Mouse (Mus musculus) limb, embryonic 15.5 days (tissue): Measurements from ENCODE around the gene Atp1b1. TPM values are rescaled to one million over a fixed set of nuclear protein-coding genes. Genes with fewer than 3 reads are reported as not detected.
A peak's percentile ranks its signal among the peaks of the same experiment; 100 is the strongest.

ENCODE experiments used
- ATAC-seq: fragments of 200-750 bp; cut with Nextera tagmentation; 2 replicates; pipeline ENCODE4 v1.8.0; 2017; ENCODE audit warnings: low read depth, moderate TSS enrichment; ENCODE audit not compliant: insufficient number of reproducible peaks, low FRiP score, low TSS enrichment
- H3K27ac ChIP-seq: fragments of 300-500 bp; sonication (generic); 2 replicates; pipeline ENCODE4 v1.5.1; 2015; ENCODE audit warnings: moderate library complexity, mild to moderate bottlenecking, inconsistent platforms
- H3K27me3 ChIP-seq: fragments of 300-500 bp; sonication (generic); 2 replicates; pipeline ENCODE4 v1.6.1; 2015; ENCODE audit warnings: inconsistent platforms
- H3K36me3 ChIP-seq: fragments of 300-500 bp; sonication (generic); 2 replicates; pipeline ENCODE4 v1.6.1; 2015; ENCODE audit warnings: inconsistent platforms
- H3K4me1 ChIP-seq: fragments of 300-500 bp; sonication (generic); 2 replicates; pipeline ENCODE4 v1.6.1; 2015; ENCODE audit warnings: inconsistent platforms
- H3K4me2 ChIP-seq: fragments of 300-500 bp; sonication (generic); 2 replicates; pipeline ENCODE4 v1.6.1; 2015; ENCODE audit warnings: mild to moderate bottlenecking, inconsistent platforms
- H3K4me3 ChIP-seq: fragments of 300-500 bp; sonication (generic); 2 replicates; pipeline ENCODE4 v1.5.1; 2015; ENCODE audit warnings: mild to moderate bottlenecking, inconsistent platforms
- H3K9ac ChIP-seq: fragments of 300-500 bp; sonication (generic); 2 replicates; pipeline ENCODE4 v1.6.1; 2015; ENCODE audit warnings: inconsistent platforms
- H3K9me3 ChIP-seq: fragments of 300-500 bp; sonication (generic); 2 replicates; pipeline ENCODE4 v1.6.1; 2016; ENCODE audit warnings: inconsistent platforms
- WGBS: fragments of 180-500 bp; shearing (Covaris S2); methylation state at CpG from one replicate; pipeline ENCODE4 v1.1.7; 2015; 5-methylcytosine and 5-hydroxymethylcytosine counted together
- polyA plus RNA-seq: library from polyadenylated mRNA; unstranded; fragments of >200 nt; fragmentation: Nextera tagmentation; extraction: Ambion mirVana; gene quantifications from 2 replicates; pipeline ENCODE4 v1.2.1, GENCODE M21; 2015

The Atp1b1 gene
- polyA plus RNA-seq, result 23.6 and 26.4 TPM in 2 replicates

DNA sequence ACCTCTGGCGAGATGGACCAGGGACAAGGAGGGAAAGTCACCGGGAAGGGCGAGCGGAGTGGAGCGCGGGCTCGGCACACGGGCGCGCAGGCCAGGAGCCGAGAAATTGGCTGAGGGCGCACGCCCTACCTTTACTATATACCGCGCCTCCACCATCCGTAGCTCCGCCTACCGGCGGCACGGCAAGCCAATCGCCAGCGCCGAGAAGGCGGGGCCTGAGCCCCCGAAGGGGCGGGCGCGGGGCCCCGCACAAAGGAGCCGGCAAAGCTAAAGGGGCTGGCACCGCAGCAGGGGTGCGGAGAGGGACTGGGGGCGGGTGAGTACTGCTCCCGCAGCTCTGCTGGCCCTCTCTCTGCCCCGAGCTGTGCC, at the start of gene Atp1b1:
Atp1b1 (minus strand) TSS at position 111 of the 369 bp plus-strand sequence.
- peak within 1 kb of the TSS; percentile 67 for H3K4me3 ChIP-seq
- H3K36me3 ChIP-seq, result no peaks in the 10 kb centered on the region
- H3K9me3 ChIP-seq, result no peaks in the 10 kb centered on the region
- WGBS, result 0% methylated on average over 35 of the region's 35 CpGs
- peaks cover 32% of the 10 kb centered on the region for H3K4me1 ChIP-seq
- H3K9ac ChIP-seq, result peak within 1 kb of the TSS; percentile 65
- H3K27me3 ChIP-seq, result peaks cover 56% of the 10 kb centered on the region
- peak within 1 kb of the TSS; percentile 90 for H3K4me2 ChIP-seq
- H3K27ac ChIP-seq, result peak within 1 kb of the TSS; percentile 61; the same call in 1 of the 2 replicates
- peak; percentile 89 for ATAC-seq

- no peaks in the 10 kb centered on the region for H3K4me1 ChIP-seq
- no peak overlapping the region for H3K27ac ChIP-seq
- H3K9me3 ChIP-seq, result no peaks in the 10 kb centered on the region
- no peak overlapping the region for H3K4me2 ChIP-seq
- WGBS, result 80% methylated on average over 3 of the region's 3 CpGs
- no peak overlapping the region for H3K9ac ChIP-seq
- no peak overlapping the region for H3K4me3 ChIP-seq
- H3K36me3 ChIP-seq, result no peaks in the 10 kb centered on the region
- no peak for ATAC-seq
- H3K27me3 ChIP-seq, result no peaks in the 10 kb centered on the region
Observed at GRCm38 (mm10) chr1:164505096-164505495, 46.9 kb upstream of the Atp1b1 start.

- Histone ChIP-seq H3K4me1 (no peaks in the 10 kb centered on the region), H3K9ac (no peak overlapping the region), H3K4me3 (no peak overlapping the region), H3K27me3 (no peaks in the 10 kb centered on the region), H3K9me3 (no peaks in the 10 kb centered on the region), H3K36me3 (no peaks in the 10 kb centered on the region), H3K27ac (no peak overlapping the region), H3K4me2 (no peak overlapping the region)
- no peak for ATAC-seq
- 38% methylated on average over 8 of the region's 8 CpGs for WGBS
Observed at GRCm38 (mm10) chr1:164503140-164503730, 45.1 kb upstream of the Atp1b1 start.

DNA sequence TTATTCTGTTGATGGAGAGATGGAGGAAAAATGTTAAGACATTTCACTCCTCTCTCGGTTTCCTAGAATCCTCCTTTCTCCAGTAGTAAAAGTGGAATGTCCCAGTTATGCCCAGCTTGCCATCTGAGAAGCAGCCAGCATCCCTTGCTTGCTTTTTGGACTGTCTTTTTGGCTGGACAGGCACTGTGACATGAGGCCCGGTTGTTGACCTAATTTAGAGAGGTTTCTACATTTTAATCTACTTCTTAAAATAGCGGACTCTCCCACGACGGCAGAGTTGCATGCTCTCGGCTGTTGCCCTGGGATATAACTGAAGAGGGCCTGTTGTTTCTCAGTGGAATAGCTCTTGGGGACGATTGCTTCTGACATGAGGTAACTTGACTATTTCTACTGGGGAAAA, 44.1 kb upstream of the Atp1b1 start:
- H3K27ac ChIP-seq, result no peak overlapping the region
- no peaks in the 10 kb centered on the region for H3K36me3 ChIP-seq
- no peak overlapping the region for H3K4me2 ChIP-seq
- 67% methylated on average over 7 of the region's 7 CpGs for WGBS
- no peaks in the 10 kb centered on the region for H3K9me3 ChIP-seq
- no peaks in the 10 kb centered on the region for H3K27me3 ChIP-seq
- no peaks in the 10 kb centered on the region for H3K4me1 ChIP-seq
- no peak overlapping the region for H3K9ac ChIP-seq
- no peak for ATAC-seq
- H3K4me3 ChIP-seq, result no peak overlapping the region

GRCm38 (mm10) chr1:164494741-164495512, 36.8 kb upstream of the Atp1b1 start:
- ATAC-seq, result no peak
- WGBS, result 61% methylated on average over 8 of the region's 8 CpGs
- Histone ChIP-seq H3K27ac (no peak overlapping the region), H3K36me3 (no peaks in the 10 kb centered on the region), H3K4me3 (no peak overlapping the region), H3K4me2 (no peak overlapping the region), H3K9ac (no peak overlapping the region), H3K4me1 (no peaks in the 10 kb centered on the region), H3K27me3 (no peaks in the 10 kb centered on the region), H3K9me3 (no peaks in the 10 kb centered on the region)

DNA sequence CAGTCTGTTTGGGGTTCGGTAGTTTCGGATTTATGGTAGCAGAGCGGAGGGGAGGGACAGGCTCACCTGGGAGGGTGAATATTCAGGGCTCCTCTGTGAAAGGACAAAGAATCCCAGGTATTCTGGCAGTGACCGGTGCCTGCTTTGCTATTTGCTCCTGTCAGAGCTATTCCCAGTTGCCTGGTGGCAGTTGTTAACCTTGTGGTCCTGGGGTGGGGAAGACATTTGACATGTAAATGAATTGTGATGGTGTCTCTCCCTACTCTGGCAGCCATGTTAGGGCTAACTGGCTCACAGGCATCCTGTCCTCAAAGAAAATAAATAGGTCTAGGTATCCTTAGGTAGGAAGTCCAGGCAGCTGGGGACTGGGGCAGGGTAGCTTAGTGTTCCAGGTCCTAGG, 36.1 kb upstream of the Atp1b1 start:
- Histone ChIP-seq H3K36me3 (no peaks in the 10 kb centered on the region), H3K27ac (no peak overlapping the region), H3K4me2 (no peak overlapping the region), H3K9me3 (no peaks in the 10 kb centered on the region), H3K9ac (no peak overlapping the region), H3K4me3 (no peak overlapping the region), H3K27me3 (no peaks in the 10 kb centered on the region), H3K4me1 (no peaks in the 10 kb centered on the region)
- WGBS, result 43% methylated on average over 4 of the region's 4 CpGs
- no peak for ATAC-seq

GRCm38 (mm10) chr1:164493042-164493705, 35.0 kb upstream of the Atp1b1 start:
- no peaks in the 10 kb centered on the region for H3K36me3 ChIP-seq
- ATAC-seq, result no peak
- H3K9ac ChIP-seq, result no peak overlapping the region
- no peaks in the 10 kb centered on the region for H3K4me1 ChIP-seq
- no peak overlapping the region for H3K27ac ChIP-seq
- 70% methylated on average over 8 of the region's 8 CpGs for WGBS
- no peaks in the 10 kb centered on the region for H3K9me3 ChIP-seq
- H3K4me3 ChIP-seq, result no peak overlapping the region
- H3K4me2 ChIP-seq, result no peak overlapping the region
- H3K27me3 ChIP-seq, result no peaks in the 10 kb centered on the region

- ATAC-seq, result no peak
- Histone ChIP-seq H3K36me3 (no peaks in the 10 kb centered on the region), H3K4me2 (no peak overlapping the region), H3K9ac (no peak overlapping the region), H3K27me3 (no peaks in the 10 kb centered on the region), H3K4me1 (no peaks in the 10 kb centered on the region), H3K9me3 (no peaks in the 10 kb centered on the region), H3K4me3 (no peak overlapping the region), H3K27ac (no peak overlapping the region)
- WGBS, result 77% methylated on average over 3 of the region's 3 CpGs
Observed at GRCm38 (mm10) chr1:164492476-164492875, 34.3 kb upstream of the Atp1b1 start.

DNA sequence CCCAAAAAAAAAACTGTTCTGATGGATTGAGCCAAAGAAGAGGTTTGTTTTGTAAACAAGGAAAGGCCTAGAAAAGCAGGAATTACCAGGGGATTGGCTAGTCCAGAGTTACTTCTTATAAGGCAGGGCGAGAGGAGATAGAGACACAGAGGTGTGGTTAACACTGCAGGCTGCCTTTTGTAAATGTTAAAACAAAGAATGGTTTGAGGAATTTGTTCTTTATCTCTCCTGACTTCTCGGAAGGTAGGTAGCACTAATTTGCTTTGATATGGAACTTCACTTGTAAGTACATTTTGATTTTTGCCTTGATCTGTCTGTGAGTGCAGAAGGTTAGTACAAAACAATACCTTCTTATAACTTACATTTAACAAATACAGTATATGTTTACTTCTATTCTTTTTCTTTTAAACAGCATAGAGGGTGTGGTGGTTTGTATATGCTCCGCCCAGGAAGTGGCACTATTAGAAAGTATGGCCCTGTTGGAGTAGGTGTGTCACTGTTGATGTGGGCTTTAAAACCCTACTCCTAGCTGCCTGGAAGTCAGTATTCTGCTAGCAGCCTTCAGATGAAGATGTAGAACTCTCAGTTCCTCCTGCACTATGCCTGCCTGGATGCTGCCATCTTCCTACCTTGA, 31.9 kb upstream of the Atp1b1 start:
- no peaks in the 10 kb centered on the region for H3K4me1 ChIP-seq
- H3K36me3 ChIP-seq, result no peaks in the 10 kb centered on the region
- no peak overlapping the region for H3K4me2 ChIP-seq
- 82% methylated on average over 3 of the region's 3 CpGs for WGBS
- H3K4me3 ChIP-seq, result no peak overlapping the region
- no peaks in the 10 kb centered on the region for H3K27me3 ChIP-seq
- no peak for ATAC-seq
- H3K27ac ChIP-seq, result no peak overlapping the region
- no peak overlapping the region for H3K9ac ChIP-seq
- no peaks in the 10 kb centered on the region for H3K9me3 ChIP-seq

DNA sequence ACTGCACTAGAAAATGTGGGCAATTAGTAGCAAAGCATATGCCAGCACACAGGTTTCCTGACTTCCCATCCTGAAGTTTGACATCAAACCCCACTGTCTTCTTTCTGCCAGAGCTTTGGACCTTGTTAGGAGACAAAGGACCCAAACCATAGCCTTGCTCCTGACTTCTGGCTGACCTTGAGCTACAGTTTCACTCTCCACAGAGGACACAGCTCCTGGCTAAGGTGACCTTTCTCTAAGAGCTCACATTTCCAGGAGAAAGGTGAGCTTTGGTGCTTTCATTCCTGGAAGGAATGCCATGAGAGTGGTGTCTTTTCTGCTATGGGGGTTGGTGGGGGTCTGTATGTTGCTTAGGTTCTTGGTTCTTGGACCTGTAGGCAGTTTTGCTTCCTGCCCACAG, 25.6 kb upstream of the Atp1b1 start:
- ATAC-seq, result no peak
- Histone ChIP-seq H3K4me2 (no peak overlapping the region), H3K4me3 (no peak overlapping the region)

DNA sequence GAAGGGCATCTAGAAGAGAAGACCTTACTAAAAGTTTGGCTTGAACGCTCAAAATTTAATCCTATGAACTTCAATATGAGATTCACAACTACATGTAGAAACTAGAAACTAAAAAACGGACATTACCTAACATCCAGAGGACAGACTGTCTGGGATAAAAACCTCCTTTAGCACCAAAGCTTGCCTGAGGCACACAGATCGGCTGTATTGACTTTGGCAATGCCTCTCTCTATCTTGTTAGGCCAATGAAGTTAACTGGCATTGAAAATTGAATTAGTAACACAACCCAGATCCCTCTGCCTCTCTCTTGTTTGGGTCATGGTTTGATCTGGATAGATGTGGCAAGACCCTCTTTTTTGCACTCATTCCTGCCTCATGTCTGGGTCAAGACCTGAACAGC, 24.7 kb upstream of the Atp1b1 start:
- no peaks in the 10 kb centered on the region for H3K4me1 ChIP-seq
- no peaks in the 10 kb centered on the region for H3K9me3 ChIP-seq
- no peaks in the 10 kb centered on the region for H3K36me3 ChIP-seq
- ATAC-seq, result no peak
- WGBS, result 81% methylated on average over 3 of the region's 3 CpGs
- no peaks in the 10 kb centered on the region for H3K27me3 ChIP-seq
- H3K4me3 ChIP-seq, result no peak overlapping the region
- no peak overlapping the region for H3K4me2 ChIP-seq
- H3K9ac ChIP-seq, result no peak overlapping the region
- H3K27ac ChIP-seq, result no peak overlapping the region

More for the DNA sequence above, 25.6 kb upstream of the Atp1b1 start:
- no peak overlapping the region for H3K27ac ChIP-seq
- H3K36me3 ChIP-seq, result no peaks in the 10 kb centered on the region
- no peaks in the 10 kb centered on the region for H3K27me3 ChIP-seq
- no peak overlapping the region for H3K9ac ChIP-seq
- H3K9me3 ChIP-seq, result no peaks in the 10 kb centered on the region
- H3K4me1 ChIP-seq, result no peaks in the 10 kb centered on the region
